Mouse (Mus musculus) G1E (cell line): ENCODE data around the gene Tcp10c.
"Not testable (repeated sequence)": the region's sequence is repeated elsewhere in the genome, so short reads cannot be mapped to it uniquely, and the experiment has no call there.

Experiments used
- CTCF ChIP-seq: IDR thresholded peaks from 2 replicates; pipeline ENCODE4 v1.5.1; 2012; ENCODE audit warnings: low read depth, low read length, inconsistent platforms, mixed read lengths
- GATA1 ChIP-seq: IDR thresholded peaks from 2 replicates; pipeline ENCODE4 v1.6.1; 2012; ENCODE audit warnings: borderline replicate concordance, low read length, inconsistent platforms, mixed read lengths
- POLR2AphosphoS5 ChIP-seq: IDR thresholded peaks from 2 replicates; pipeline ENCODE4 v1.6.1; 2012; ENCODE audit warnings: low read depth, low read length, inconsistent platforms; ENCODE audit not compliant: insufficient replicate concordance
- TAL1 ChIP-seq: conservative IDR thresholded peaks from 2 replicates; pipeline ENCODE4 v1.6.1; 2012; ENCODE audit warnings: low read depth, low read length, inconsistent platforms, mixed read lengths

GRCm38 (mm10) chr17:13354521-13354920, at the start of gene Tcp10c:
- not testable (repeated sequence) for TF ChIP-seq GATA1, CTCF, TAL1, POLR2AphosphoS5
